Mouse (Mus musculus): ENCODE results near the gene Iqsec1.

The Iqsec1 gene

DNA sequence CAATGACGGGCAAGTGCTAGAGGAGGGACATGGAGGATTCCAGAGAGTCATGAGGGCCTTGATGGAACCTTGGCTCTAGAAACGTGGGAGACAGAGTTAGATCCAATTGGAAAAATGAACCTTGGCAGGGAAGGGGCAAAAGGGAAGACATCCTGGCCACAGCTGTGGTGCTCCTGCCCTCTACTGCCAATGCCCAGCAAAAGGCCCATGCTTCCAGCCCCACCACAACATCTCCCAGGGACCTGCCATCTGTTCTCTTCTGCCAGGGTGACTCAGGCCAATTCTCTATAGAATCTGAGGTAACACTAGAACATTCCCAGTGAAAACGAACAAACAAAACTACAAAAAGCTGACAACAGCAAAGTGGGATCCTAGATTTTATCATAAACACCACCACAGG is 173.1 kb downstream of the Iqsec1 start:
- no peak for DNase-seq (ENCODE audit: low spot score in 2 of 2)

DNA sequence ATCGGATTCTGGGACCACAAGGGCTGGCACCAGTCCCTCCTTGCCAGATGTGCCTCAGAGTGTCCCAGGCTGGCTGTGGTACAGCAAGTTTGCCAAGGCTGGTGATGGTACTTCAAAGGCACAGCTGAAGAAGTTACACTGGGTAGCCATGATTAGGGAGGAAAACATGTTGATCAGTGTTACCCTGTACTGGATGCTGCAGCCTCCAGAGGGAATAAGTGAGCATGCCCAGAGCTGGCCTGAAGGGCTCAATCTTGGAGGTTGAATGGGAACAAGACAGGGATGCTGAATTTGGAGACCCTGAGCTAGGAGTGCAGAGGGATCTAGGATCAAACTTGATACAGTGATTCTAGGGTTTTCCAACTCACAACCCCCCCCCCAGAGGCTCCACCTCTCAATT is 175.0 kb downstream of the Iqsec1 start:
- DNase-seq (ENCODE audit: low spot score in 2 of 2) = no peak

DNA sequence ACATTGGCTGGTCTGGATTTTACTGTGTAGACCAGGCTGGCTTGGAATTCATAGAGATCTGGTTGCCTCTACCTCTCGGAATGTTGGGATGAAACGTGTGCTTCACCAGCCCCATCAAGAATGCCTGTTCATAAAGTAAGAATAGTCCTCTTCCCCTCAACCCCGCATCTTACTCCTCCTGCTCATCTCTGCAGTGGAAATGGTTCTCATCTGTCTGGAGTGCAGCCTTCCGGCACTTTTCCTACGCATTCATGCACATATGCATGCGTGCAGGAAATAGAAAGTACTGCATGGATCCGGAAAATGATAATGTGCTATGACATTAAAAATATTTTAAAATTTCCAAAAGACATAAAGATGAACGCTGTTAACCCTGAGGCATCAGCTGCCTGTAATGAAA is 175.9 kb downstream of the Iqsec1 start:
- DNase-seq (ENCODE audit: low spot score in 2 of 2) = no peak

DNA sequence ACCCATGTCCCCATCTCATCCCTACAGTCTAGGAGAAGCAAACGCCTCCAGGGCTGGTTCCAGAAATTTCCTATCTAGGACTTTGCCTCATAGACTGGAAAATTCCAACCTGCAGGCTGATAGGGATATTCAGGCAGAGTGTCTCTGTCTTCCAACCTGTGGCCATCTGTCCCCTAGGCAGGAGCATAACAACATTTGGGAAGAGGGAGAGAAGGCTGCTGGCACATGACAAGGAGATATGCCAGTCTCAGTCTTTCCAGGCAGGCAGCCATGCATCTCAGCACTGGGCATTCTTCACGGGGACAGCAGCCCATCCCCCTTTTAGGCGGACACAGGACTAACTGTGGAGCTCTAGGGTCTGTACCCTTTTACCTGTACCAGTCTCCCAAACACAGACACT is 176.4 kb downstream of the Iqsec1 start:
- DNase-seq (ENCODE audit: low spot score in 2 of 2) = no peak

DNA sequence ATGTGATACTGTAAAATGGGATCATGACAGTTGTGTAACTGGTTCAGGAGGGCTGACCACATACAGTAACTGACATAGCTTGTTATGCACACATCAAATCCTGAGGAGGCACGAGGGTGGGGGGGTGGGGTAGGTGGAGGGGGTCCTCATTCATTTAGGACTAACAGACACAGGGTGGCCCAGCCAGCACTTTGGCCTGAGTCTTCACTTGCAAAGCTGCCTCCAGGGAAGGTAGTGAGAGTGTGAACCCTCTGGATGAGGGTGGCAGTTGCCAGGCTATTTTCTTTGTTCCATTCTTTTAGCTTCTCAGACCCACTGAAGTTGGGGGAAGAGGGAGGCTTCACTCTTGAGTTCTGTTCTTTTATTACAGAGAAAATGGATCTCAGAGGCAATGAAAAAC is 177.9 kb downstream of the Iqsec1 start:
- DNase-seq (ENCODE audit: low spot score in 2 of 2) = no peak

DNA sequence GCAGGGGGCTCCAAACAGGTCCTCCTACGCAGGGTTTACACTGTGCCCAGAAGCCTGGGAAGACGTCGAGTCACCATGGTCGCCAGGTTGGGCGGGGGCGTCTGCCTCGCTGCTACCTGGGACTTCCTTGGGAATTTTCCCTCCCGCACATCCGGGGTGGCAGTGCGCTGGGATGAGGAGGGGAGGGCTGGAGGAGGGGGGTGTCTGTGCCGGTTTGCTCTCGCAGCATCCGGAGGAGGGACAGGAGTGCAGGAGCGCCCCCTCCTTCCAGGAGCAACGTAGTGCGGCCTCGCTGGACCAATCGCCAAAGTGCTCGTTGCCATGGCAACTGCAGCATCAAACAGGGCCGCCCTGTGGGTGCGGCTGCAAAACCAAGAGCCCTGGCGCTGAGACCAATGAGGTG is 178.5 kb downstream of the Iqsec1 start:
- DNase-seq (ENCODE audit: low spot score in 2 of 2) = peak; percentile 91 to 96

DNA sequence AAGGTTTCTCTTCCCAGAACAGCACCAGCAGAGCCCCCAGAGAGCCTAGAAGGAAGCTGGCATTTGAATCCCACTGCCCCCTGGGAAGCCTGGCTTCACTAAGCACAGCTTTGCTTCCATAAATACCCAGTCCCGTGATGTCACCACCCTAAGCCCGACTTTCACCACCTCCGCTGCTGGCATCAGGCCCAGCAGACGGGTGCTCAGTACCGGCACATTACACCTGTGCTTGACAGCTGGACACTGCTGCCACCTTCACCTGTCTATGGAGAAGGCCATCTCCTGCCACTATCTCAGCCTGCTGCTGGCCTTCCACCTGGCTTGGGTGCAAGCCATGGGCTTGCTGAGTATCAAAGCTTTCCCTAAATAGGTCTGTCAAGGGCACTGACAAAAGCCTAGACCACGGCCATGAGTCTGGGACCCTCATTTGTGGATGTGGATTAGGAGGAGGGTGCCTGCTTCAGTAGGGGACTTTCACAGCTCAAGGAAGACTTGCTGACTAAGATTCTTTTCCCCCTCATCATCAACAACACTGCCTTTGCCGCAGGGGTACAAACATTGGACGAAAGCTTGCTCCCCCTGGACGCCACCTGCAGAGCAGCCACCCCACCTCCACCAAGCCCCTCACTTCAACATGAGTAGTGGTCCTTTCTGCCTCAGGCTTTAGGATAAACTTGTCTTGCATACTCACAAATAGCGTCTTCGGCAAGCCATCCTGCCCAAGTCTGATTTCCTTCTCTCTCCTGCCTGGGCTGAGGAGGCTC is 179.2 kb downstream of the Iqsec1 start:
- peak; percentile 70 to 76 for DNase-seq (ENCODE audit: low spot score in 2 of 2)

DNA sequence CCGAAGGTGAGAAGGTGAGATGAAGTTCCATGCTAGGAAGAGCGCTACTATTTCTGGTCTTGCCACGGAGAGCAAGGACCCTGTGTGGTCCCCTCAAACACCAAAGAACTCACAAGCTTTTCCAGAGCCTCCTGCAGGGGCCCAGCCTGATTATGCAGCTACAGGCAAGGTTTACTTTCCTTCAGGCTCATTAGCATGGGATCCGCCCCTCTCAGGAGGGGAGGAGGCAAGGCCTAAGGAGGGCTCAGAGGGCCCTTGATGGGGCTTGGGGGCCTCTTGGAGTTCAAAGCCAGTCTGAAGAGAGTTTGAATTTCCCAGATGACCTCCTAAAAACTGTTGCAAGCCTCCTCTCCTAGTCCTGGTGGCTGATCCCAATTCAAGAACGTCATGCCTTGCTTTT is 179.9 kb downstream of the Iqsec1 start:
- DNase-seq (ENCODE audit: low spot score in 2 of 2) = no peak

DNA sequence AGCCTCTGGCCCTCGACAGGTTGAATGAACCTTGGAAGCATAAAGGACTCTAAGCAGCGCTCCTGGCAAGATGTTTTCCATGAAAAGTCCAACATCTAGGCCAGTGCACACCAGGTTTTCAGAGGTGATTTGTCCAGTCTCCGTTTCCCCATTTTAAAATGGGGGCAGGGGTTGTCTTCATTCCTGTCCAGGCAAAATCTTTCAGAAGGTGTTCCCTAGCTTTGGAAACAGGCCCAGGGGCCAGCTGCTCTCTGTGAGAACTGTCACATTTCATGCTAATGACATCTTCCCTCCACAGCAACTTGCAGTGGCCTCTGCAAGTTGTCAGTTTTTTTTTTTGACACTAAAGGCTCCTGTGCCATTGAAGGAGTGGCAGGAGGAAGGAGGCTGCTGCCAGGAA is 180.4 kb downstream of the Iqsec1 start:
- no peak for DNase-seq (ENCODE audit: low spot score in 2 of 2)

DNA sequence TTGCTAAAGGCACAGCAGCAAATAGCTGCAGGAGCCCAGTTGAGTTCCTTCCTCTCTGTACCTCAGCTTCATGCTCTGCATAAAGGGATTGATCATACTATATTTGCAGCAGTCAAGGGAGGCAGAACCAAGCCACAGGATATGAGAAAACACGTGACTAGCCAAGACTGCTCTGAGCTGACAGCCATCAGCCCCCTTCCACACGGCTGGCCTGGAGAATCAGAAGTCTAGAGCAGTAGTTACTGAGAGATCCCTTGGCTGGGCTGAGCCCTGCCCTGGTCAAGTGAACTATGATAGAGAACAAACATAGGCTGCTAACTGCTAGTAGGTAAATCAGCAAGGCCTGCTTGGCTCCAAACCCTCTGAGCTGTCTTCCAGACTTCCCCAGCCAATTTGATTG is 180.9 kb downstream of the Iqsec1 start:
- no peak for DNase-seq (ENCODE audit: low spot score in 2 of 2)

DNA sequence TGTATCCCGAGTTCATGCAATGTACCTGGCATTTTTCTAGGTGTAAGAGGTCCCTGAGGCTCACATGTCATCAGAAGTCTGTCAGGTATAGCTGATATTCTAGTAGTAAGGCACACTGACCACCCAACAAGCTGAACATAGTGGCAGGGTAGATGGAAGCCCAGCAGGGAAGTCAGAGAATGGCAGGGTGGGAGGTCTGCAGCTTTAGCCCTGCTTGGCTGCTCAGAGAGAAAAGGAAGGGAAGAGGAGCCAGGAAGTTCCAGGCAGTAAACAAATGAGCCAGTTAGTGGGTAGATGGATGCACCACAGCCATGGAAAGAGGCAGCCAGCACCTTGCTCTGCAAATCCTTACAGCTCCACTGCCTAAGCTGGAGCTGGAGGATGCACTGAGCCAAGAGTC is 181.7 kb downstream of the Iqsec1 start:
- DNase-seq (ENCODE audit: low spot score in 2 of 2) = no peak

DNA sequence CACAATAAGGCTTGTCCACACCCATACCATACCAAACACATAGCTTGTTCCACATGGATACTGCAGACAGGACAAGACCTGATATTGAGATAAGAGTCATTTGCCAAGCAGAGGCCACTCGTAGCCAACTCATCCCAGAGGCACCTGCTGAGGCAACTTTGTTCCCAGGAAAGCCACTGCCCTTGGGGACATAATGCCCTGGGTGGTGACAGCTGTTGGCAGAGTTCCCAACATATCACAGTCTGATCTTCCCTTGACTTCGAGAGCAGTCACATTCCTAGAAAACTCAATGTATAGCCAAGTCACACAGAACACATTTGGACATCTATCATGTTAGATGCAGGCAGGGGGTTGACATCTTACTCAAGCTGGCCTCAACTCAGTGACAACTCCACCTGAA is 183.4 kb downstream of the Iqsec1 start:
- no peak for DNase-seq (ENCODE audit: low spot score in 2 of 2)

DNA sequence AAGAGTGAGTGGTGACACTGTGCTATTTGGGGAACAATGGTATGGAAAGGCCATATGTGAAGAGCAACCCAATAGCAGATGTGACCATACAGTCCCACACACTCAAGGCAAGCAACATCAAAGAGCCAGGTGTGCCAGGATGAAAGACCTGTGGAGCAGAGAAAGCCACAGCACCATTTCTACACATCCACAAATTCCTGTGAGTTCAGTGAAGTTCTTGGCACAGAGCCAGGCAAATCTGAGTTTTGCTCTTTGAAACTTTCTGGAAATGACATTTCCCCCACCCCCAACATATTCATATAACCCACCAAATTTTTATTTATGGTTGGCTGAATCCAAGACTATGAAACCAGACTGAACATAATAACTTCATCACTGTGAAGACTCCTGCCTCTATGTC is 183.8 kb downstream of the Iqsec1 start:
- no peak for DNase-seq (ENCODE audit: low spot score in 2 of 2)

DNA sequence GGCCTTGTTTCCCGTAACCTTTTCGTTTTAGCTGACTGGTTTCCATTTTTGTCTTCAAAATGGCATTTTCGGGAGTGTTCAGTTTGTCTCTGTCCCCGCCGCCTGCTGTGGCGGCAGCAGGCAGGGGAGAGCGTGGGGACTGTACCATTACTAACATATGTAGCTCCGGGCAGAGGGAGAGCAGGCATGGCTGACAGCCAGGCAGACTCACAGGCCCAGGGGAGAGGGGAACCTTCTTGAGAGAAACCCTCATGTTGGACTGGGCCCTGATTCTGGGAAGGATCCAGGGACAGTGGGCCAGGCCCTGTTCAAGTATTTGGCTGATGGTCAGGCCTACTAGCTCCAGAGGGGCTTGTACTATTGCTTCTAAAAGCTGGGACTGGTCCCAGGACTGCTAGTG is 185.9 kb downstream of the Iqsec1 start:
- peak; percentile 69 to 74 for DNase-seq (ENCODE audit: low spot score in 2 of 2)

DNA sequence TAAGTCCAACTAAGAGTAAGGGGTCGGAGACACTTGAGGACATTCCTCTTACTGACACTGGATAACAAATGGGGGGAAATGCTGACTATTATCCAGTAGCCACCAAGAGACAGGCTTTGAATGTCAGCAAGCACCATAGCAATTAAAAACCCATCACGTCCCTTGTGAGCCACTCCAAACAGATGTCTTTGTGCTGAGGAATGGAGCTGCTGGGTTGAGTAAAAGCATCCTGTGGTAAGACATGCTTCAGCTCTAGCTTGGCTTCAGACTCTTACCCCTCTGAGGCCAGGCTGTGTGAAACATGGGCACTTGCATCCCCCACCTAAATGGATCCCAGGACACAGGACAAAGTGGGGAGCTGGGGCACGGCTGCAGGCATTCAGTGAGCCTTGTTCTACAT is 186.4 kb downstream of the Iqsec1 start:
- DNase-seq (ENCODE audit: low spot score in 2 of 2) = no peak

DNA sequence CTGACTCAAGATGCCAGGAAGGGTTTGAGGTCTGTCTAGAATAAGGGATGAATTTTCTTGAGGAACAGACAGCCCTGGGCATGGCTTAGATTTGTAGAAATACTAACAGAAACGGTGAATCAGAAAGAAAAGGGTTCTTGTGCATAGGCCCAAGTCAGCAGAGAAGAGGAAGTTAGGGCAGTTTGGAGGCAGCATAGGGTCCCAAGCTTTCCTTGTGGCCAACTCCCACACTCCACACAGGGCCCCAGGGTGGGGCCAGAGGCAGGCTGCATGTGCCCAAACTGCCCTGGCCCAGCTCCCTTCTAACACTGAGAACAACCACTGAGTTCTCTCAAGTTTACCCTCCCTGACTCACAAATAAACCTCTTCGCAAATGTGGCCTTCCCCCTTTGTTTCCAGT is 187.7 kb downstream of the Iqsec1 start:
- no peak for DNase-seq (ENCODE audit: low spot score in 2 of 2)

DNA sequence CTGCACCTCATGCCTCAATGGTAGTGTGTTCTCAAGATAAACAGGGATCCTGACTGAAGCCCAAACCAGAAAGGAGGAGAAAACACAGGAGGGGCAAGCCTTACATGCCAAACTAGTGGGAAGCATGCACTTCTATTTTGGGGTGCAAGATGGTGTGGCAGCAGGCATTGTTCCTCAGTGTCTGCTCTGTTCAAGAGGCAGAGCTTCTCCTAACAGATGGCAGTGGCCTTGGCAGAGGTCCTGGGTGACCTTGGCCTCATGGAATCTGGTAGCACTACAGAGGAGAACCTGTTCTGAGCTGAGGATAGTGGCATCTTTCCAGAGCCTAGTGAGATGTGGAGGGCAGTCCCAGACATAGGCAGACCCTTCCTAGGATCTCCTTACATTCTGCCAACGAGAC is 189.4 kb downstream of the Iqsec1 start:
- DNase-seq (ENCODE audit: low spot score in 2 of 2) = no peak

DNA sequence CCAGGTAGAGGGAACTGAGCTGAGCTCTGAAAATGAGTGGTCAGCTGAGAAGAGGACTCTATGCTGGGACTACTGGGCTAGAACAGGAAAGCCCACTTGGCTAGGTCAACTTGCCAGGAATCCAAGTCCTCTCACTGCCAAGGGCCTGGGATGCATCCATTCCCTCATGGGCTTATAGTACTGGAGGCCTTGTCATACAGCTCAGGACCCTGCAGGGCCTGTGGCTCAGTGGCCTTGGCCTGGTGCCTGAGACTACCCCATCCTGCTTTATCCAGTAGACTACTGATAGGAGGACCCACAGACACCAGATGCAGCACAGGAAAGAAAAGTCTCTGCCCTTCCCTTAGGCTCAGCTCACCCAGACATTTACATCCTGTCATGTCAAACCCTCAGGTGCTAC is 190.3 kb downstream of the Iqsec1 start:
- no peak for DNase-seq (ENCODE audit: low spot score in 2 of 2)

DNA sequence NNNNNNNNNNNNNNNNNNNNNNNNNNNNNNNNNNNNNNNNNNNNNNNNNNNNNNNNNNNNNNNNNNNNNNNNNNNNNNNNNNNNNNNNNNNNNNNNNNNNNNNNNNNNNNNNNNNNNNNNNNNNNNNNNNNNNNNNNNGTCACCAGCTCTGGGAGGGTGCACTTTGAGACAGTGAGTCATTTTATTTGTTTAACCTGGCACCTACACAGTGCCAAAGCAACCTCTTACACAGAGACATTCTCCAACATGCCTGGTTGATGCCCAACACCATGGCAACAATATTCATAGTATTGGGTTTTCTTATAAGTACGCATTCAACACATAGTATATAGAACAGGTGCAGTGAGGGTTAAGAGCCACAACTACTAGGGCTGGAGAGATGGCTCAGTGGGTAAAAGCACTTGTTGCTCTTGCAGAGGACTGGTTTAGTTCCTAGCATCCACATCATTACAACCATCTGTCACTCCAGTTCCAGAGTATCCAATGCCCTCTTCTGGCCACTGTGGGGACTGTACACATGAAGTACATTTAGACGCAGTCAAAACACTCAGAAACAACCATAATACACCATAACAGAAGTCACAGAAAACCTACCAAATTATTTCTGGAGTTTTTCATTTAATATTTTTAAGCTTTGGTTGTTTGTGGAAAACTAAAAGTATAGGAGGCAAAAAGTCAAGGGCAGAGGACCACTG is 191.4 kb downstream of the Iqsec1 start:
- DNase-seq (ENCODE audit: low spot score in 2 of 2) = no peak

DNA sequence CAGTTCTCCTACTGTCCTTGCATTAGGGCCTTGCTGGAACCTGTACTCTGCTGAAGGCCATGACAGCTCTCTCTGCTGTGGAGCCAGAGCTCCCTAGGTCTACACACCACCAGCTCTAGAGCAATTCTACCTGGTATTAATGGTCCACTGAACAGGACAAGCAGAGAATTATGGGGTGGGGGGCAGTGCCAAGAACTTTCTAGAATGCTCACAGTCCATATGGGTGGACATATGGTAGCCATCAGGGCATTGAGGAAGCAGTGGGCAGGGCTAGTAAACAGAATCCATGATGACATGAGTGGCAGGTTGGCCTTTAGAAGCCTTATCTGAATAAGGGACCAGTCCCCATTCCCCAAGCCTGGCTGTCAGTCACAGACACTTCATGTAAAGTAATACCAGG is 197.6 kb downstream of the Iqsec1 start:
- no peak for DNase-seq (ENCODE audit: low spot score in 2 of 2)

DNA sequence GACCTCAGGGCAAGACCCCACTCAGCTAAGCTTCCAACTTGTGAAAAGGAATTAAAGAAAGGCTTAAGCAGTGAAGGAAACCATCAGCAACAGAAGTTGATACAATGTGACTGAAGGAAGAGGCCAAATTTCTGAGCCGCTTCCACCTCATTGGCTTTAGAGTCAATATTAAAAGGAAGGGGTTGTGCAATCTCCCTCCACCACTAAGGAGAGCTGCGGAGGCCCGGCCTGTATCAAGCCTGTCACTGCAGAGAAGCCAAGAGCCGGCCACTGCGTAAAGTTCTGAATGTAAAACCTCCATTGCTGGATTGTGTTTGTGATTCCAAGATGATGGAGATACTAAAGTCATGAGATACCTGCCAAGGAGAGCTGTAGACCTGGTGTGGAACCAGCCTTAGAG is 199.0 kb downstream of the Iqsec1 start:
- no peak for DNase-seq (ENCODE audit: low spot score in 2 of 2)

DNA sequence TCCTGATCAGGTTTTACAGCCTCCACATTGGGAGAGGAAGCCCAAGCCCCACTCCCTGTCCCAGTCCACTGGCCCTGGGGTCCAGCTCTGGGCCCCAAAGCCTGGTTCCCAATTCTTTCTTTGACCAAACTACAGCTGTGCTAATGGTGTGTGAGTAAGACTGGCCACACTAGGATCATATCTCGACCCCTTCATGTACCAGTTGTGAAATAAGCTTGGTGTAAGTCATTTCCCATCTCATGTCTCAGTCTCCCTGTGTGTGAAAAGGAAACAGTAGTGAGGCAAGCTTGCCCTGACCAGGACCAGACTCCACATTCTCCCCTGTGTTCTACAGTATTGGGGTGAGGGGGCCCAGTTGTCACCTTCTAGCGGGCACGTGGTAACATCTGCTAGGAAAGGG is 200.9 kb downstream of the Iqsec1 start:
- no peak for DNase-seq (ENCODE audit: low spot score in 2 of 2)

DNA sequence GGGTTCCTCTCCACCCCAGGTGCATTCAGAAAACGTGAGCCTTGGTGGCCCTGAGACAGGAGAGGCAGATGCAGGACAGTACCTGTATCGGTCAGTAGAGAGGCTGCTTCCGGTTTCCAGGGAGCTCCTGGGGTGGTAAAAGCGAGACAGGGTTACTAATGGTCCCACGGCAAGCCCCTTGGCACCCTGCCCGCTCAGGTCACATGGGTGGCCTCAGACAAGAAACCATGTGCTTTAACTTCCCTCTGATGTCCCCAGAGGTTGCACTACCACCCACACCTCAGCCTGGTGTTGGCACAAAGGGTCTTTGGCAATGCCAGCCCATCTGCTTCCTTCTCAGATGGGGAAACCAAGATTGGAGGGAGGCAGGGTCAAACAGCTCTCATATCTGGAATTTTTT is 201.4 kb downstream of the Iqsec1 start:
- DNase-seq (ENCODE audit: low spot score in 2 of 2) = no peak

DNA sequence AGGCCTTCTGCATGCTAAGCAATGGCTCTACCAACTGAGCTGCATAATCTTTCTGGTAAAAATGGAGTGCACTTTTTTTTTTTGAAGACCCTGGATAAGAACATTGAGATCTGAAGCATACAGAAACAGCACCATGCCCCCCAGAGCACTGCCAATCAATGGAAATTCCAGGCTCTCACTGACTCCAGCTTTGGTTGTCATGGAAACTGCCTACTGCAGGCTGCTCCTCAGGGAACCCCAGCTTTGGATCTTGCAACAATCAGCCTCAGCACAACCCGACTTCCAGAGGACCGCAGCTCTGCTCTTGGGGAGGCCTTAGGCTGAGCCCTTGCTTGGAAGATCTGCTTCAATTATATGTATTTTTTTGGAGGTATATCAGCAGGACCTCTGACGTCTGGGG is 201.9 kb downstream of the Iqsec1 start:
- DNase-seq (ENCODE audit: low spot score in 2 of 2) = no peak
